Mouse (Mus musculus) liver, adult 2 months (tissue): ENCODE data around the gene Plxna3. TPM values are rescaled to one million over a fixed set of nuclear protein-coding genes. Genes with fewer than 3 reads are reported as not detected.

Experiments used
- DNase-seq: peaks from one replicate; pipeline ENCODE4 v3.0.0-alpha.2; 2011; ENCODE audit warnings: low read depth, low spot score; ENCODE audit errors: extremely low read depth
- H3K27ac ChIP-seq: fragments of 200-500 bp; replicated peaks from 2 replicates; pipeline ENCODE4 v1.5.1; 2012; ENCODE audit warnings: low read depth, mild to moderate bottlenecking, control low read depth, inconsistent platforms, low read length; ENCODE audit not compliant: insufficient read depth
- H3K27me3 ChIP-seq: fragments of 200-500 bp; 2 replicates; pipeline ENCODE4 v1.6.1; 2012; ENCODE audit warnings: mild to moderate bottlenecking, moderate library complexity, low read length, inconsistent platforms; ENCODE audit not compliant: control insufficient read depth, insufficient read depth
- H3K36me3 ChIP-seq: fragments of 200-500 bp; 2 replicates; pipeline ENCODE4 v1.6.1; 2012; ENCODE audit warnings: low read length, inconsistent platforms; ENCODE audit not compliant: control insufficient read depth, insufficient read depth
- H3K4me1 ChIP-seq: fragments of 200-500 bp; 2 replicates; pipeline ENCODE4 v1.6.1; 2011; ENCODE audit warnings: low read length; ENCODE audit not compliant: control insufficient read depth, insufficient read depth
- H3K4me3 ChIP-seq: fragments of 200-500 bp; 2 replicates; pipeline ENCODE4 v1.5.1; 2011; ENCODE audit warnings: low read depth, mild to moderate bottlenecking, control low read depth, low read length, moderate library complexity; ENCODE audit not compliant: insufficient read depth
- H3K79me2 ChIP-seq: fragments of 200-500 bp; 2 replicates; pipeline ENCODE4 v1.6.1; 2012; ENCODE audit warnings: inconsistent platforms, mild to moderate bottlenecking, low read length, moderate library complexity; ENCODE audit not compliant: control insufficient read depth, insufficient read depth
- H3K9ac ChIP-seq: fragments of 200-500 bp; 2 replicates; pipeline ENCODE4 v1.6.1; 2012; ENCODE audit warnings: low read depth, mild to moderate bottlenecking, control low read depth, inconsistent platforms, low read length
- CTCF ChIP-seq: fragments of 200-500 bp; IDR thresholded peaks from 2 replicates; pipeline ENCODE4 v1.5.1; 2011; ENCODE audit warnings: low read depth, low read length, control low read depth
- POLR2A ChIP-seq: fragments of 200-500 bp; IDR thresholded peaks from 2 replicates; pipeline ENCODE4 v1.6.1; 2011; ENCODE audit warnings: low read length, control low read depth; ENCODE audit not compliant: insufficient read depth; ENCODE audit errors: extremely low read depth
- WGBS: fragments of 180-500 bp; shearing (Covaris S2); methylation state at CpG from one replicate; pipeline ENCODE4 v1.1.7; 2018; 5-methylcytosine and 5-hydroxymethylcytosine counted together
- polyA plus RNA-seq: library from polyadenylated mRNA; depleted of rRNA; stranded (reverse); fragments of >200 nt; gene quantifications from 2 replicates; pipeline ENCODE4 v1.2.3, GENCODE M21; 2012; rRNA removed
- total RNA-seq: library from RNA; depleted of rRNA; stranded (reverse); fragments of >200 nt; gene quantifications from 2 replicates; pipeline ENCODE4 v1.2.3, GENCODE M21; 2014; rRNA removed

Gene Plxna3
- total RNA-seq (0.34 and 0.46 TPM in 2 replicates), polyA plus RNA-seq (0.95 and 1.8 TPM in 2 replicates)

- Histone ChIP-seq H3K27ac (no peak within 1 kb of the TSS), H3K4me3 (peak within 1 kb of the TSS; percentile 74), H3K36me3 (no peaks in the 10 kb centered on the region), H3K79me2 (no peaks in the 10 kb centered on the region), H3K4me1 (no peaks in the 10 kb centered on the region; the same call in 1 of the 2 replicates), H3K27me3 (no peaks in the 10 kb centered on the region), H3K9ac (peak within 1 kb of the TSS; percentile 82)
- WGBS = 2% methylated on average over 8 of the region's 30 CpGs
- DNase-seq = peak; percentile 52
- TF ChIP-seq POLR2A (no peak), CTCF (no peak)
Observed at GRCm38 (mm10) chrX:74328725-74329161, at the start of gene Plxna3. Plxna3 (plus strand) TSS chrX:74329066.

- no peak for TF ChIP-seq POLR2A
- TF ChIP-seq CTCF = no peak
- Histone ChIP-seq H3K27ac (peak overlapping the region; percentile 52), H3K79me2 (peaks cover 3% of the 10 kb centered on the region; the same call in 1 of the 2 replicates), H3K36me3 (no peaks in the 10 kb centered on the region), H3K27me3 (no peaks in the 10 kb centered on the region), H3K4me3 (peak overlapping the region; percentile 67), H3K9ac (peak overlapping the region; percentile 59), H3K4me1 (peaks cover 6% of the 10 kb centered on the region; the same call in 1 of the 2 replicates)
- DNase-seq = no peak
- WGBS = under 1% methylated on average over 13 of the region's 14 CpGs
Observed at GRCm38 (mm10) chrX:74281041-74281731, 47.7 kb upstream of the Plxna3 start.

DNA sequence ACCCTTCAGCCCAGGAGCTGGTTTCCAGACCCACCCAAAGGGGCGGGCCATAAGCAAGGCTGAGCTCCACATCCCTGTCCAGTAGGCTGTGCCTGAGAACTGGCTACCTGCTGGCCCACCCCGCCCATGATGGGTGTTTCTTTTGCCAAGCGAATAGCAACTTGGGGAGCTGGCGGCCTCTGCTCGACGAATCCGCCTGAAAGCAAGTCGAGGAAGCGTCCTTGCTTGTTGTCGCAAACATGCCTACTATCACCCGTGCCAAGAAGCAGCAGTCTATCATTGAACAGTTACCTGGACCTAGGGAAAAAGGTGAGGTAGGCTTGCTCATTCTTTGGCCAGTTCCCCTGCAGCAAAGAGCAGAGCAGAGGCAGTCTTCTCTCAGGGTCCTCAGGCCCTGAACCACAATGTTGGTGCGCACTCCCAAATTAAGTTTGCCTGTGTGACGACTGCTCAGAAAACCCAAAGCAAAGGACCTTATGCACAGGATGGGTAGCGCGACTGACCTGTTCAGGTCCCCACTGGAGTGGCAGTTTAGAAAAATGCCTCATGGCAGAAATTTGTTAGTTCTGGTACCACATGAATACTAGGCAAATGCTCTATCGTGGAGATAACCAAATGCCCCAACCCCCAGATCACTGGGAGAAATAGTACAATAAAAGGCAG, 47.0 kb upstream of the Plxna3 start, which contains the start of the genes Taz and Dnase1l1:
Gene Taz, plus strand, starts transcription at position 181 of the 663 bp plus-strand sequence.
Gene Dnase1l1, minus strand, starts transcription at position 606 of the 663 bp plus-strand sequence.
- WGBS = under 1% methylated on average over 16 of the region's 16 CpGs
- H3K79me2 ChIP-seq = peaks cover 3% of the 10 kb centered on the region; the same call in 1 of the 2 replicates
- H3K4me3 ChIP-seq = peak within 1 kb of the TSS; percentile 67
- no peaks in the 10 kb centered on the region for H3K36me3 ChIP-seq
- DNase-seq = peak; percentile 88
- peak within 1 kb of the TSS; percentile 92 for H3K27ac ChIP-seq
- TF ChIP-seq CTCF = no peak
- peak; percentile 34; the same call in 1 of the 2 replicates for TF ChIP-seq POLR2A
- H3K4me1 ChIP-seq = peaks cover 6% of the 10 kb centered on the region; the same call in 1 of the 2 replicates
- H3K9ac ChIP-seq = peak within 1 kb of the TSS; percentile 91
- no peaks in the 10 kb centered on the region for H3K27me3 ChIP-seq

- Histone ChIP-seq H3K27me3 (no peaks in the 10 kb centered on the region), H3K4me1 (peaks cover 6% of the 10 kb centered on the region; the same call in 1 of the 2 replicates), H3K36me3 (no peaks in the 10 kb centered on the region), H3K27ac (peak overlapping the region; percentile 92), H3K9ac (peak overlapping the region; percentile 91), H3K79me2 (peaks cover 3% of the 10 kb centered on the region; the same call in 1 of the 2 replicates), H3K4me3 (peak overlapping the region; percentile 67)
- 0% methylated on average over 39 of the region's 39 CpGs for WGBS
- TF ChIP-seq POLR2A = peak; percentile 51; the same call in 1 of the 2 replicates
- TF ChIP-seq CTCF = no peak
- peak; percentile 80 for DNase-seq
Observed at GRCm38 (mm10) chrX:74282395-74283091, 46.3 kb upstream of the Plxna3 start.

- Histone ChIP-seq H3K36me3 (no peaks in the 10 kb centered on the region; the same call in 1 of the 2 replicates), H3K9ac (peak overlapping the region; percentile 91), H3K4me1 (peaks cover 6% of the 10 kb centered on the region; the same call in 1 of the 2 replicates), H3K4me3 (peak overlapping the region; percentile 67), H3K27ac (peak overlapping the region; percentile 92), H3K79me2 (peaks cover 3% of the 10 kb centered on the region; the same call in 1 of the 2 replicates), H3K27me3 (no peaks in the 10 kb centered on the region)
- 2% methylated on average over 5 of the region's 5 CpGs for WGBS
- no peak for TF ChIP-seq CTCF
- TF ChIP-seq POLR2A = no peak
- DNase-seq = no peak
Observed at GRCm38 (mm10) chrX:74283092-74283437, 45.8 kb upstream of the Plxna3 start.
